ENCODE assay signal across 8 mouse cellular contexts in the genomic region with DNA sequence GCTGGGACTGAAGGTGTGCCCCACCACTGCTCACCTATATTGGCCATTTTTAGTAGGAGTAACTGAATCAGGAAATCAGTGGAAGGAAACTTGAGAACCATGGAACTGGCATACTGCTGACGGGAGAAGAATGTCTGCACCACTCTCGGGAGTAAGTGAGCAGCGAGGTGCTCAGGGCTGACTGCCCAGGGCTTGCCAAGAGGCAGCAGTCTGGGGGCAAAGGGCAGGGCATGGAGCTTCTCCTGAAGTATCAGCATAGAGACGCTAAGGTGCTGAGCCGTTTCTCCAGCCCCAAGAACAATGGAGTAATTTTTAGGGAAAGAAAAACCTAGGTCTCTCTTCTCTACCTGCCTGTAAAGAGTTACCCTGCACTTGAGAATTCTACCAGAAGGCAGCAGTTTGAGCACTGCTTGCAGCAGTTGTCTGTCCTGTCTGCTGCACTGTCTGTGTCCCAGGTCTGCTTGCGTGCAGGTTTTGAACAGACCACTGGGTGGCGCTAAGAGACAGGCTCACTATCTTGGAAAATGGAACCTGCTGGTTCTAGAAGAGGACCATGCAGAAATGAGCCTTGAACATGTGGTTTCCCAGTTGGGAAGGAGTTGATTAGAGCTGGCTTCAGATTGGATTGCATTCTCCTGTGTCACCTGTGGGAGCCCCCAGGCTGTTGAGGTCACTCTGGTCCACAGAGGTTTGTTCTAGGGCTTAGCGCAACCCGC. TPM values are rescaled to one million over a fixed set of nuclear protein-coding genes. Genes with fewer than 3 reads are reported as not detected.
DNase-seq lines count a peak whose midpoint lies in the region; ATAC-seq lines count a peak whose summit lies in the region.

No protein-coding gene starts in this region.

- peak; percentile 67; the same call in 1 of the 2 replicates for ATAC-seq in forebrain, embryonic 14.5 days
- ATAC-seq in hindbrain, embryonic 12.5 days (ENCODE audit: low FRiP score), result peak; percentile 46; the same call in 1 of the 2 replicates
- peak; percentile 32; the same call in 1 of the 2 replicates for ATAC-seq in lung, embryonic 16.5 days (ENCODE audit: low read depth)

- no peak overlapping the region for H3K4me2 ChIP-seq in forebrain, embryonic 14.5 days (ENCODE audit: low read length)
- H3K4me2 ChIP-seq in hindbrain, embryonic 12.5 days (replicated peaks), result no peak overlapping the region
- H3K4me2 ChIP-seq in lung, embryonic 16.5 days (ENCODE audit: low read depth, low read length), result no peak overlapping the region

- H3K27me3 ChIP-seq in forebrain, embryonic 14.5 days (replicated peaks; ENCODE audit: control insufficient read depth, insufficient read depth, low read length), result no peaks in the 10 kb centered on the region
- no peaks in the 10 kb centered on the region for H3K27me3 ChIP-seq in hindbrain, embryonic 12.5 days
- H3K27me3 ChIP-seq in lung, embryonic 16.5 days (ENCODE audit: control insufficient read depth, insufficient read depth, low read depth, low read length), result no peaks in the 10 kb centered on the region

- no peaks in the 10 kb centered on the region for H3K4me1 ChIP-seq in forebrain, embryonic 14.5 days (ENCODE audit: control insufficient read depth, insufficient read depth, low read length)
- H3K4me1 ChIP-seq in hindbrain, embryonic 12.5 days, result peaks cover 7% of the 10 kb centered on the region
- no peaks in the 10 kb centered on the region for H3K4me1 ChIP-seq in lung, embryonic 16.5 days (replicated peaks; ENCODE audit: control insufficient read depth, insufficient read depth, low read length)

- H3K9ac ChIP-seq in forebrain, embryonic 14.5 days (ENCODE audit: low read length), result no peak overlapping the region; the same call in 1 of the 2 replicates
- H3K9ac ChIP-seq in hindbrain, embryonic 12.5 days, result no peak overlapping the region
- no peak overlapping the region for H3K9ac ChIP-seq in lung, embryonic 16.5 days (ENCODE audit: low read length)

- no peaks in the 10 kb centered on the region for H3K9me3 ChIP-seq in forebrain, embryonic 14.5 days (replicated peaks; ENCODE audit: control insufficient read depth, low read length)
- H3K9me3 ChIP-seq in hindbrain, embryonic 12.5 days (replicated peaks), result no peaks in the 10 kb centered on the region
- no peaks in the 10 kb centered on the region for H3K9me3 ChIP-seq in lung, embryonic 16.5 days (ENCODE audit: control insufficient read depth, low read length)

- WGBS in forebrain, embryonic 14.5 days, result 68% methylated on average over 9 of the region's 9 CpGs
- WGBS in hindbrain, embryonic 12.5 days, result 64% methylated on average over 9 of the region's 9 CpGs
- 57% methylated on average over 9 of the region's 9 CpGs for WGBS in lung, embryonic 16.5 days

- H3K27ac ChIP-seq in forebrain, embryonic 14.5 days (ENCODE audit: low read depth, low read length), result no peak overlapping the region
- H3K27ac ChIP-seq in hindbrain, embryonic 12.5 days, result no peak overlapping the region
- H3K27ac ChIP-seq in lung, embryonic 16.5 days (ENCODE audit: low read length), result no peak overlapping the region

- no peak overlapping the region for H3K4me3 ChIP-seq in forebrain, embryonic 14.5 days (ENCODE audit: low read depth, low read length)
- no peak overlapping the region for H3K4me3 ChIP-seq in hindbrain, embryonic 12.5 days
- no peak overlapping the region for H3K4me3 ChIP-seq in lung, embryonic 16.5 days (ENCODE audit: low read length)

- peaks cover 76% of the 10 kb centered on the region for H3K36me3 ChIP-seq in forebrain, embryonic 14.5 days (ENCODE audit: control insufficient read depth, insufficient read depth, low read length)
- H3K36me3 ChIP-seq in hindbrain, embryonic 12.5 days, result peaks cover 63% of the 10 kb centered on the region
- peaks cover 25% of the 10 kb centered on the region for H3K36me3 ChIP-seq in lung, embryonic 16.5 days (ENCODE audit: control insufficient read depth, insufficient read depth, low read length)

- peak; percentile 56 for DNase-seq in Muller cell, postnatal 12 days (ENCODE audit: inconsistent ontology term)
- peak; percentile 82 to 88 for DNase-seq in cerebellum, adult 18-20 months
- DNase-seq in forebrain, embryonic 14.5 days (ENCODE audit: low spot score), result peak; percentile 76
- DNase-seq in layer of hippocampus, adult 9-10 months (ENCODE audit: low spot score), result peak; percentile 72
- DNase-seq in retina, adult 2 months (ENCODE audit: low read depth, low spot score), result peak; percentile 53
- DNase-seq in thymus, postnatal 25 days, result peak; percentile 78

RNA-seq across cellular contexts. Expression of a gene that starts 33.6 kb away (rescaled TPM):
- 4.5 and 7.4 TPM in 2 replicates for polyA plus RNA-seq in forebrain, embryonic 14.5 days (2014; fragmentation: Nextera tagmentation; extraction: Ambion mirVana)
- not detected in 2 replicates for polyA plus RNA-seq in hindbrain, embryonic 12.5 days (2016; fragmentation: Nextera tagmentation; extraction: Ambion mirVana)
- 10.3 TPM in 1 of 2 replicates, not detected in the other for polyA plus RNA-seq in lung, embryonic 16.5 days (2015; fragmentation: Nextera tagmentation; extraction: Ambion mirVana)

RNA-seq across cellular contexts. Expression of a gene that starts 34.1 kb away (rescaled TPM):
- polyA plus RNA-seq in forebrain, embryonic 14.5 days (2014; fragmentation: Nextera tagmentation; extraction: Ambion mirVana), result 94.2 and 119 TPM in 2 replicates
- 137 and 141 TPM in 2 replicates for polyA plus RNA-seq in hindbrain, embryonic 12.5 days (2016; fragmentation: Nextera tagmentation; extraction: Ambion mirVana)
- 120 and 122 TPM in 2 replicates for polyA plus RNA-seq in lung, embryonic 16.5 days (2015; fragmentation: Nextera tagmentation; extraction: Ambion mirVana)

RNA-seq across cellular contexts. Expression of a gene that starts 48.0 kb away (rescaled TPM):
- 0.79 and 0.95 TPM in 2 replicates for polyA plus RNA-seq in forebrain, embryonic 14.5 days (2014; fragmentation: Nextera tagmentation; extraction: Ambion mirVana)
- polyA plus RNA-seq in hindbrain, embryonic 12.5 days (2016; fragmentation: Nextera tagmentation; extraction: Ambion mirVana), result 4.8 and 5.3 TPM in 2 replicates
- 8.4 and 9.3 TPM in 2 replicates for polyA plus RNA-seq in lung, embryonic 16.5 days (2015; fragmentation: Nextera tagmentation; extraction: Ambion mirVana)
